Mouse (Mus musculus): ENCODE data around the gene Nol9.

The Nol9 gene

GRCm38 (mm10) chr4:152038985-152039830, at the start of gene Nol9:
Gene Nol9 (plus strand): TSS chr4:152039321.
- peak; percentile 79 for DNase-seq (ENCODE audit: low read depth)

- DNase-seq (ENCODE audit: low read depth) = no peak
These were observed 47.0 kb upstream of the Nol9 start for GRCm38 (mm10) chr4:151992091-151992490.

- no peak for DNase-seq (ENCODE audit: low read depth)
These were observed 46.1 kb upstream of the Nol9 start for GRCm38 (mm10) chr4:151993035-151993434.

GRCm38 (mm10) chr4:151994228-151995171, 44.6 kb upstream of the Nol9 start:
- no peak for DNase-seq (ENCODE audit: low read depth)

GRCm38 (mm10) chr4:151995371-151996172, 43.5 kb upstream of the Nol9 start:
- no peak for DNase-seq (ENCODE audit: low read depth)

- DNase-seq (ENCODE audit: low read depth) = peak; percentile 96
These were observed 42.8 kb upstream of the Nol9 start, which contains the start of gene Phf13 for GRCm38 (mm10) chr4:151996173-151996950. Gene Phf13 (minus strand): TSS chr4:151996258.

- no peak for DNase-seq (ENCODE audit: low read depth)
These were observed 42.2 kb upstream of the Nol9 start for GRCm38 (mm10) chr4:151996951-151997222.

- DNase-seq (ENCODE audit: low read depth) = no peak
These were observed 41.4 kb upstream of the Nol9 start for GRCm38 (mm10) chr4:151997701-151998100.

- no peak for DNase-seq (ENCODE audit: low read depth)
These were observed 39.6 kb upstream of the Nol9 start for GRCm38 (mm10) chr4:151999481-151999880.

GRCm38 (mm10) chr4:152000906-152001305, 38.2 kb upstream of the Nol9 start:
- no peak for DNase-seq (ENCODE audit: low read depth)

GRCm38 (mm10) chr4:152001335-152001734, 37.8 kb upstream of the Nol9 start:
- no peak for DNase-seq (ENCODE audit: low read depth)

- no peak for DNase-seq (ENCODE audit: low read depth)
These were observed 37.1 kb upstream of the Nol9 start for GRCm38 (mm10) chr4:152002063-152002462.

- no peak for DNase-seq (ENCODE audit: low read depth)
These were observed 33.0 kb upstream of the Nol9 start for GRCm38 (mm10) chr4:152006137-152006536.

- no peak for DNase-seq (ENCODE audit: low read depth)
These were observed 32.3 kb upstream of the Nol9 start for GRCm38 (mm10) chr4:152006812-152007211.

- DNase-seq (ENCODE audit: low read depth) = no peak
These were observed 31.5 kb upstream of the Nol9 start for GRCm38 (mm10) chr4:152007481-152008147.

- no peak for DNase-seq (ENCODE audit: low read depth)
These were observed 31.0 kb upstream of the Nol9 start for GRCm38 (mm10) chr4:152008148-152008500.

- DNase-seq (ENCODE audit: low read depth) = peak; percentile 93
These were observed 30.5 kb upstream of the Nol9 start, which contains the start of gene Klhl21 for GRCm38 (mm10) chr4:152008622-152009075. Gene Klhl21 (plus strand): TSS chr4:152008803.

- no peak for DNase-seq (ENCODE audit: low read depth)
These were observed 29.8 kb upstream of the Nol9 start for GRCm38 (mm10) chr4:152009076-152010051.

- no peak for DNase-seq (ENCODE audit: low read depth)
These were observed 28.9 kb upstream of the Nol9 start for GRCm38 (mm10) chr4:152010091-152010706.

Data from c-Kit-positive CD71-negative TER-119-negative erythroid progenitor cells, embryonic 14.5 days (primary cell).